Mouse (Mus musculus): ENCODE data around the gene Cers6.

Cers6 gene

GRCm38 (mm10) chr2:68996268-68996667, 135.0 kb downstream of the Cers6 start:
- no peak for ATAC-seq (ENCODE audit: insufficient number of reproducible peaks, low FRiP score, low TSS enrichment)

GRCm38 (mm10) chr2:69004001-69004400, 142.8 kb downstream of the Cers6 start:
- ATAC-seq (ENCODE audit: insufficient number of reproducible peaks, low FRiP score, low TSS enrichment), result peak; percentile 96

GRCm38 (mm10) chr2:69011392-69011791, 150.2 kb downstream of the Cers6 start:
- no peak for ATAC-seq (ENCODE audit: insufficient number of reproducible peaks, low FRiP score, low TSS enrichment)

GRCm38 (mm10) chr2:69011860-69012259, 150.6 kb downstream of the Cers6 start:
- no peak for ATAC-seq (ENCODE audit: insufficient number of reproducible peaks, low FRiP score, low TSS enrichment)

- ATAC-seq (ENCODE audit: insufficient number of reproducible peaks, low FRiP score, low TSS enrichment), result peak; percentile 42
Measured at GRCm38 (mm10) chr2:69014241-69014640, 153.0 kb downstream of the Cers6 start.

GRCm38 (mm10) chr2:69015172-69015724, 154.0 kb downstream of the Cers6 start:
- no peak for ATAC-seq (ENCODE audit: insufficient number of reproducible peaks, low FRiP score, low TSS enrichment)

GRCm38 (mm10) chr2:69015822-69016221, 154.6 kb downstream of the Cers6 start:
- no peak for ATAC-seq (ENCODE audit: insufficient number of reproducible peaks, low FRiP score, low TSS enrichment)

GRCm38 (mm10) chr2:69019026-69019565, 157.9 kb downstream of the Cers6 start:
- no peak for ATAC-seq (ENCODE audit: insufficient number of reproducible peaks, low FRiP score, low TSS enrichment)

- ATAC-seq (ENCODE audit: insufficient number of reproducible peaks, low FRiP score, low TSS enrichment), result no peak; the same call in 1 of the 2 replicates
Measured at GRCm38 (mm10) chr2:69019821-69020489, 158.7 kb downstream of the Cers6 start.

GRCm38 (mm10) chr2:69020636-69021310, 159.5 kb downstream of the Cers6 start:
- 0 out of 2 replicates have a peak, but pooled peaks have one; percentile 23 for ATAC-seq (ENCODE audit: insufficient number of reproducible peaks, low FRiP score, low TSS enrichment)

- ATAC-seq (ENCODE audit: insufficient number of reproducible peaks, low FRiP score, low TSS enrichment), result no peak
Measured at GRCm38 (mm10) chr2:69021516-69021915, 160.3 kb downstream of the Cers6 start.

- ATAC-seq (ENCODE audit: insufficient number of reproducible peaks, low FRiP score, low TSS enrichment), result no peak
Measured at GRCm38 (mm10) chr2:69024856-69025255, 163.6 kb downstream of the Cers6 start.

- ATAC-seq (ENCODE audit: insufficient number of reproducible peaks, low FRiP score, low TSS enrichment), result no peak
Measured at GRCm38 (mm10) chr2:69032562-69032961, 171.3 kb downstream of the Cers6 start.

GRCm38 (mm10) chr2:69035457-69035856, 174.2 kb downstream of the Cers6 start:
- no peak for ATAC-seq (ENCODE audit: insufficient number of reproducible peaks, low FRiP score, low TSS enrichment)

- no peak for ATAC-seq (ENCODE audit: insufficient number of reproducible peaks, low FRiP score, low TSS enrichment)
Measured at GRCm38 (mm10) chr2:69037362-69037761, 176.1 kb downstream of the Cers6 start.

GRCm38 (mm10) chr2:69042327-69043106, 181.3 kb downstream of the Cers6 start:
- ATAC-seq (ENCODE audit: insufficient number of reproducible peaks, low FRiP score, low TSS enrichment), result peak; percentile 60

GRCm38 (mm10) chr2:69043431-69044118, 182.3 kb downstream of the Cers6 start:
- peak; percentile 60 for ATAC-seq (ENCODE audit: insufficient number of reproducible peaks, low FRiP score, low TSS enrichment)

- ATAC-seq (ENCODE audit: insufficient number of reproducible peaks, low FRiP score, low TSS enrichment), result no peak
Measured at GRCm38 (mm10) chr2:69045926-69046325, 184.7 kb downstream of the Cers6 start.

- ATAC-seq (ENCODE audit: insufficient number of reproducible peaks, low FRiP score, low TSS enrichment), result no peak
Measured at GRCm38 (mm10) chr2:69047297-69047696, 186.1 kb downstream of the Cers6 start.

- ATAC-seq (ENCODE audit: insufficient number of reproducible peaks, low FRiP score, low TSS enrichment), result no peak
Measured at GRCm38 (mm10) chr2:69047805-69048204, 186.6 kb downstream of the Cers6 start.
